Mouse (Mus musculus) embryonic facial prominence, embryonic 12.5 days (tissue): ENCODE results near the gene Ptpn13. TPM values are rescaled to one million over a fixed set of nuclear protein-coding genes. Genes with fewer than 3 reads are reported as not detected.

Source experiments
- ATAC-seq: fragments of 200-750 bp; cut with Nextera tagmentation; 2 replicates; pipeline ENCODE4 v1.8.0; 2017; ENCODE audit not compliant: insufficient number of reproducible peaks, insufficient read depth, low FRiP score, low TSS enrichment
- H3K27ac ChIP-seq: fragments of 300-500 bp; sonication (generic); 2 replicates; pipeline ENCODE4 v1.5.1; 2016; ENCODE audit warnings: mild to moderate bottlenecking
- H3K27me3 ChIP-seq: fragments of 300-500 bp; sonication (generic); 2 replicates; pipeline ENCODE4 v1.6.1; 2016; ENCODE audit warnings: mild to moderate bottlenecking, moderate library complexity
- H3K36me3 ChIP-seq: fragments of 300-500 bp; sonication (generic); 2 replicates; pipeline ENCODE4 v1.6.1; 2016; ENCODE audit warnings: mild to moderate bottlenecking
- H3K4me1 ChIP-seq: fragments of 300-500 bp; sonication (generic); 2 replicates; pipeline ENCODE4 v1.6.1; 2016
- H3K4me2 ChIP-seq: fragments of 300-500 bp; sonication (generic); replicated peaks from 2 replicates; pipeline ENCODE4 v1.6.1; 2016; ENCODE audit warnings: mild to moderate bottlenecking, moderate library complexity
- H3K4me3 ChIP-seq: fragments of 300-500 bp; sonication (generic); 2 replicates; pipeline ENCODE4 v1.5.1; 2016; ENCODE audit warnings: mild to moderate bottlenecking
- H3K9ac ChIP-seq: fragments of 300-500 bp; sonication (generic); 2 replicates; pipeline ENCODE4 v1.6.1; 2016; ENCODE audit warnings: mild to moderate bottlenecking, moderate library complexity
- H3K9me3 ChIP-seq: fragments of 300-500 bp; sonication (generic); 2 replicates; pipeline ENCODE4 v1.6.1; 2016; ENCODE audit warnings: mild to moderate bottlenecking, moderate library complexity
- WGBS: fragments of 180-500 bp; shearing (Covaris S2); methylation state at CpG from one replicate; pipeline ENCODE4 v1.1.7; 2016; 5-methylcytosine and 5-hydroxymethylcytosine counted together
- polyA plus RNA-seq: library from polyadenylated mRNA; unstranded; fragments of >200 nt; fragmentation: Nextera tagmentation; extraction: Ambion mirVana; gene quantifications from 2 replicates; pipeline ENCODE4 v1.2.1, GENCODE M21; 2016

The Ptpn13 gene
- polyA plus RNA-seq, 1 experiment from 2014 or later: 19.2 TPM

- Histone ChIP-seq H3K27ac (peak overlapping the region; percentile 4; the same call in 1 of the 2 replicates), H3K4me3 (no peak overlapping the region), H3K9me3 (no peaks in the 10 kb centered on the region), H3K36me3 (no peaks in the 10 kb centered on the region), H3K4me2 (peak overlapping the region; percentile 78; the same call in 1 of the 2 replicates), H3K9ac (no peak overlapping the region), H3K27me3 (0 out of 2 replicates have a peak, but pooled peaks cover 3% of the 10 kb centered on the region), H3K4me1 (peaks cover 35% of the 10 kb centered on the region; the same call in 1 of the 2 replicates)
- WGBS: 11% methylated on average over 6 of the region's 6 CpGs
- ATAC-seq: no peak
Measured at GRCm38 (mm10) chr5:103423305-103423926, 1.6 kb upstream of the Ptpn13 start.

- 9% methylated on average over 5 of the region's 5 CpGs for WGBS
- H3K9me3 ChIP-seq: no peaks in the 10 kb centered on the region
- peak overlapping the region; percentile 78 for H3K4me2 ChIP-seq
- 0 out of 2 replicates have a peak, but pooled peaks cover 3% of the 10 kb centered on the region for H3K27me3 ChIP-seq
- H3K36me3 ChIP-seq: no peaks in the 10 kb centered on the region
- ATAC-seq: no peak
- H3K4me3 ChIP-seq: no peak overlapping the region
- no peak overlapping the region for H3K9ac ChIP-seq
- peak overlapping the region; percentile 4; the same call in 1 of the 2 replicates for H3K27ac ChIP-seq
- peaks cover 35% of the 10 kb centered on the region; the same call in 1 of the 2 replicates for H3K4me1 ChIP-seq
Measured at GRCm38 (mm10) chr5:103423927-103424315, 1.1 kb upstream of the Ptpn13 start.

- peak overlapping the region; percentile 83 for H3K9ac ChIP-seq
- no peaks in the 10 kb centered on the region for H3K36me3 ChIP-seq
- 0 out of 2 replicates have a peak, but pooled peaks cover 3% of the 10 kb centered on the region for H3K27me3 ChIP-seq
- H3K4me1 ChIP-seq: peaks cover 33% of the 10 kb centered on the region; the same call in 1 of the 2 replicates
- ATAC-seq: peak; percentile 70
- H3K9me3 ChIP-seq: no peaks in the 10 kb centered on the region
- WGBS: 1% methylated on average over 61 of the region's 67 CpGs
- peak overlapping the region; percentile 78 for H3K4me2 ChIP-seq
- peak overlapping the region; percentile 90 for H3K27ac ChIP-seq
- H3K4me3 ChIP-seq: peak overlapping the region; percentile 80
Measured at GRCm38 (mm10) chr5:103425363-103426031, 505 bp downstream of the Ptpn13 start.

- peak overlapping the region; percentile 80 for H3K4me3 ChIP-seq
- no peak for ATAC-seq
- 0 out of 2 replicates have a peak, but pooled peaks cover 3% of the 10 kb centered on the region for H3K27me3 ChIP-seq
- H3K9ac ChIP-seq: peak overlapping the region; percentile 83
- 11% methylated on average over 9 of the region's 9 CpGs for WGBS
- no peaks in the 10 kb centered on the region for H3K36me3 ChIP-seq
- H3K4me2 ChIP-seq: peak overlapping the region; percentile 78
- peaks cover 25% of the 10 kb centered on the region; the same call in 1 of the 2 replicates for H3K4me1 ChIP-seq
- no peak overlapping the region for H3K27ac ChIP-seq
- no peaks in the 10 kb centered on the region for H3K9me3 ChIP-seq
Measured at GRCm38 (mm10) chr5:103426250-103426649, 1.3 kb downstream of the Ptpn13 start.

DNA sequence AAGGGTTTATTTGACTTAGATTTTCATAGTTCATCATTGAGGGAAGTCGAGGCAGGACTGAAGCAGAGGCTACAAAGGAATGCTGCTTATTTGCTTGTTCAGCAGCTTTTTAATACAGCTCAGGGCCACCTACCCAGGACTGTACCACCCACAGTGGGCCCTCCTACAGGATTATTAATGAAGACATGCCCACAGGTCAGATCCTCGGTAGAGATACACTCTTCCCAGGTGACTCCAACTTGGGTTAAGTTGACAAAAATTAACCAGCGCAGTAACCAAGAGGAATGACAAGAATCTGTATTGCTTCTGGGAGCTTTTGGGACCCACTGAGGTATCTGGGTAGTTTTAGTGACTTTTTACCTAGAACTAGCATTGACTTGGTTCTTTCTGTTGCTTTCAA is 6.0 kb downstream of the Ptpn13 start:
- no peak for ATAC-seq
- WGBS: 66% methylated on average over 3 of the region's 3 CpGs

DNA sequence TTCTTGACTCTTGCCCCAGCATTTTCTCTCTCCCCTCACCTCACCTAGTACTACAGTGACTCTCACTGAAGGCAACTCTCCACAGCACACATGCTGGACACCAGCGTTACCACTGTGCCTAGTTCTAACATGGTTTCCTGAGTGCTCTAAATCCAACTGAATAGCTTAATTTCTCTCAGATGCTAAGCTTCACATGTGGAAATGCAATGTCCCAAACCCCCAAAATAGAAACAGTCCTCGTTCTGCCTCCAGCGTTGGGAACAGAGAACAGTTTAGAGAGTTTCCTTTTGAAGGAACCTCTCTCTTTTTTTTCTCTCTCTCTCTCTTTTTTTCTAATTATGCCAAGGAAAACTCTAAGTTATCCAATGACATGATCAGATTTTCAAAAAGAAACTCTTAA is 6.5 kb downstream of the Ptpn13 start:
- no peaks in the 10 kb centered on the region for H3K36me3 ChIP-seq
- peaks cover 22% of the 10 kb centered on the region for H3K4me1 ChIP-seq
- no peak overlapping the region for H3K9ac ChIP-seq
- WGBS: 34% methylated on average over 3 of the region's 3 CpGs
- H3K27me3 ChIP-seq: no peaks in the 10 kb centered on the region
- no peak overlapping the region for H3K4me3 ChIP-seq
- no peak for ATAC-seq
- H3K27ac ChIP-seq: no peak overlapping the region
- no peak overlapping the region for H3K4me2 ChIP-seq
- H3K9me3 ChIP-seq: no peaks in the 10 kb centered on the region

More for the DNA sequence above, 6.0 kb downstream of the Ptpn13 start:
- Histone ChIP-seq H3K9ac (no peak overlapping the region), H3K27me3 (no peaks in the 10 kb centered on the region), H3K4me3 (no peak overlapping the region), H3K4me2 (no peak overlapping the region), H3K36me3 (no peaks in the 10 kb centered on the region), H3K27ac (no peak overlapping the region), H3K4me1 (peaks cover 22% of the 10 kb centered on the region), H3K9me3 (no peaks in the 10 kb centered on the region)

DNA sequence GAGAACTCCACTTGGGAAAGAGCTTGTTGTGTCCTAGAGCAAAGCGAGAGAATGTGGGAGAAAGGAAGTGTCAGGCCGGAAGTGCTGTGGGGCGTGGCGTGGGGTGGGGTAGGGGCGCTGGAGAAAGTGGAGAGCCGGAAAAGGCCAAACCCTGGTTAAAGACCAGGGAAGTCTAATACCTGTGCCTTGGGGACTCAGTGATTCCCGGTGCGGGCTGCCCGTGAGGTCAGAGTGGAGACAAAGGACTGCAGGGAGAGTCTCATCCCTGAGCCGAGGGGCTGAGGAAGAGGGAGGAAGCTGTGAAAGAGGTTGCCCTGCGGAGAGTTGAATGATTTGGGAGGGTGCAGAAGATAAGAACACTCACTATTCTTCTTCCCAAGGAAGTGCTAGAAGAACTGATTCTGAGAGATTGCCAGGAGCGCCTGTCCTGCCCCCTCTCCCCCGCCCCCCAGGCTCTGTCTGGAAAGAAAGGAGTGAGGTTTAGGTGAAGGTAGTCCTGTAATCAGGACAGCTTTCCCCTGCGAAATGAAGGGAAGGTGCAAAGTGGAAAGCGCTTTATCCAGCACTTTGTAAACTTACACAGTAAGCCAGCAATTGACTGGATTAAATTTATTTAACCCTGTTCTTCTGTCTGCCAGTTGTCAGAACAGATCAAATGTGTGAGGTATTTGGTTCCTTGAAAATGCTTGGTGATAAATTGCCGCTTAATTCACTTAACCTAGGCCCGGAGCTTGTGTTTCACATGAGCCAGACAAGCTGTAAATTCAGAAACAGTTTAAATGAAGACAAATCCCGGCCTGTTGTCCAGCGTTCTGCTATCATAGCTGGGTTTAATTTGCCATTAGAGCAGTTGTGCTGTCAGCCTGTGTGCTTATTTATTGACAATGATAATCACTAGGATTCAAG is 11.3 kb downstream of the Ptpn13 start:
- no peaks in the 10 kb centered on the region for H3K27me3 ChIP-seq
- H3K9ac ChIP-seq: no peak overlapping the region
- H3K36me3 ChIP-seq: no peaks in the 10 kb centered on the region
- H3K4me3 ChIP-seq: peak overlapping the region; percentile 12
- peak overlapping the region; percentile 47 for H3K4me2 ChIP-seq
- peaks cover 19% of the 10 kb centered on the region for H3K4me1 ChIP-seq
- no peaks in the 10 kb centered on the region for H3K9me3 ChIP-seq
- H3K27ac ChIP-seq: peak overlapping the region; percentile 20; the same call in 1 of the 2 replicates
- WGBS: 5% methylated on average over 19 of the region's 19 CpGs
- no peak for ATAC-seq

- H3K9me3 ChIP-seq: no peaks in the 10 kb centered on the region
- no peak for ATAC-seq
- H3K4me1 ChIP-seq: peaks cover 19% of the 10 kb centered on the region
- H3K4me2 ChIP-seq: no peak overlapping the region
- H3K9ac ChIP-seq: no peak overlapping the region
- H3K36me3 ChIP-seq: no peaks in the 10 kb centered on the region
- no peak overlapping the region for H3K4me3 ChIP-seq
- 65% methylated on average over 3 of the region's 3 CpGs for WGBS
- no peaks in the 10 kb centered on the region for H3K27me3 ChIP-seq
- no peak overlapping the region for H3K27ac ChIP-seq
Measured at GRCm38 (mm10) chr5:103437714-103438113, 12.7 kb downstream of the Ptpn13 start.

GRCm38 (mm10) chr5:103439171-103439570 is 14.2 kb downstream of the Ptpn13 start:
- H3K36me3 ChIP-seq: no peaks in the 10 kb centered on the region
- H3K9me3 ChIP-seq: no peaks in the 10 kb centered on the region
- 87% methylated on average over 11 of the region's 11 CpGs for WGBS
- ATAC-seq: no peak
- H3K27me3 ChIP-seq: no peaks in the 10 kb centered on the region
- no peak overlapping the region for H3K4me2 ChIP-seq
- no peak overlapping the region for H3K27ac ChIP-seq
- H3K4me3 ChIP-seq: no peak overlapping the region
- peaks cover 19% of the 10 kb centered on the region for H3K4me1 ChIP-seq
- H3K9ac ChIP-seq: no peak overlapping the region

- WGBS: 82% methylated on average over 11 of the region's 11 CpGs
- Histone ChIP-seq H3K4me1 (peaks cover 14% of the 10 kb centered on the region), H3K9me3 (no peaks in the 10 kb centered on the region), H3K36me3 (no peaks in the 10 kb centered on the region), H3K9ac (no peak overlapping the region), H3K4me3 (no peak overlapping the region), H3K4me2 (no peak overlapping the region), H3K27ac (no peak overlapping the region), H3K27me3 (no peaks in the 10 kb centered on the region)
- no peak for ATAC-seq
Measured at GRCm38 (mm10) chr5:103440418-103441276, 15.7 kb downstream of the Ptpn13 start.

DNA sequence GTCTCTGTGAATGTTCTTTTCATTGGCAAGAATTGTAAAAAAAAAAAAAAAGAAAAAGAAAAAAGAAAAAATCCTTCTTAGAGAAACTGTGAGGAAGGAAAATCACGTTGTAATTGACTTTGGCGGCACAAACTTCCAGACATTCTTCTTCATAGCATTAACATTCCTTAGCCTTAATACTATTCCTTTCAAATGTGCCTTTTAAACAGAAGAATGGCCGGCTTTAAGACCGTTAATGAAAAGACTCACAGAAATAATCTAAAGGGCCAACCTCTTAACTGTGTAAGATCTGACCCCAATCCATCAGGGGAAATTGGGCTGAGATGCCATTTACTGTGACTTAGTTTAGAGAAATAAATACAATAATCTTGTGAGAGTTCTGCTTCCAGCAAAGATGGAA is 16.7 kb downstream of the Ptpn13 start:
- no peak overlapping the region for H3K9ac ChIP-seq
- no peaks in the 10 kb centered on the region for H3K9me3 ChIP-seq
- H3K4me2 ChIP-seq: no peak overlapping the region
- no peaks in the 10 kb centered on the region for H3K36me3 ChIP-seq
- no peak overlapping the region for H3K27ac ChIP-seq
- no peak for ATAC-seq
- no peak overlapping the region for H3K4me3 ChIP-seq
- peaks cover 3% of the 10 kb centered on the region; the same call in 1 of the 2 replicates for H3K4me1 ChIP-seq
- WGBS: 39% methylated on average over 4 of the region's 4 CpGs
- no peaks in the 10 kb centered on the region for H3K27me3 ChIP-seq
